Mouse (Mus musculus) spleen, embryonic (tissue): ENCODE measurements around the gene Eif4b.

Source experiments
- CTCF ChIA-PET: fragments of 350-600 bp; sonication (Branson Sonifier 250); formaldehyde crosslinking; loops from one replicate; lab custom pipeline; 2022; lab: Charles Lee

The Eif4b gene

GRCm38 (mm10) chr15:102115731-102116231 lies 42.2 kb downstream of the Eif4b start:
- CTCF ChIA-PET, result interaction anchor here (1.4 kb wide), 1 partner anchor 9 kb away, joined by 9 read pairs; no protein-coding TSS in a partner anchor

GRCm38 (mm10) chr15:102116753-102117415 lies 43.3 kb downstream of the Eif4b start:
- CTCF ChIA-PET, result interaction anchor here (1.4 kb wide), 1 partner anchor 10 kb away, joined by 9 read pairs; no protein-coding TSS in a partner anchor

GRCm38 (mm10) chr15:102117461-102118443 lies 44.2 kb downstream of the Eif4b start:
- CTCF ChIA-PET, result no interaction called here

- CTCF ChIA-PET, result no interaction called here
These were observed 45.0 kb downstream of the Eif4b start for GRCm38 (mm10) chr15:102118591-102118990.

- CTCF ChIA-PET, result no interaction called here
These were observed 45.7 kb downstream of the Eif4b start for GRCm38 (mm10) chr15:102119121-102119830.

GRCm38 (mm10) chr15:102119831-102120170 lies 46.2 kb downstream of the Eif4b start:
- CTCF ChIA-PET, result no interaction called here

- CTCF ChIA-PET, result no interaction called here
These were observed 47.0 kb downstream of the Eif4b start for GRCm38 (mm10) chr15:102120530-102120929.

- CTCF ChIA-PET, result interaction anchor here (0.6 kb wide), 1 partner anchor 204 kb away, joined by 6 read pairs; no protein-coding TSS in a partner anchor
These were observed 52.7 kb downstream of the Eif4b start for GRCm38 (mm10) chr15:102126303-102126702.

GRCm38 (mm10) chr15:102133314-102133713 lies 59.7 kb downstream of the Eif4b start:
- CTCF ChIA-PET, result no interaction called here

- CTCF ChIA-PET, result no interaction called here
These were observed 61.1 kb downstream of the Eif4b start for GRCm38 (mm10) chr15:102134709-102135108.

- CTCF ChIA-PET, result interaction anchor here (0.6 kb wide), 2 partner anchors 28 to 30 kb away, joined by 6 to 17 read pairs; no protein-coding TSS in a partner anchor
These were observed 62.1 kb downstream of the Eif4b start for GRCm38 (mm10) chr15:102135522-102136128.

GRCm38 (mm10) chr15:102136129-102136758 lies 62.7 kb downstream of the Eif4b start, which contains the start of gene Spryd3:
Gene Spryd3 (minus strand): TSS chr15:102136234.
- CTCF ChIA-PET, result interaction anchor here (0.6 kb wide), 2 partner anchors 29 to 30 kb away, joined by 6 to 17 read pairs; no protein-coding TSS in a partner anchor

GRCm38 (mm10) chr15:102141120-102141519 lies 67.5 kb downstream of the Eif4b start:
- CTCF ChIA-PET, result no interaction called here

- CTCF ChIA-PET, result interaction anchor here (0.6 kb wide), 1 partner anchor 493 kb away, joined by 3 read pairs; no protein-coding TSS in a partner anchor
These were observed 69.6 kb downstream of the Eif4b start for GRCm38 (mm10) chr15:102142914-102143912.

GRCm38 (mm10) chr15:102144274-102144711 lies 70.7 kb downstream of the Eif4b start, which contains the start of gene Igfbp6:
Gene Igfbp6 (plus strand): TSS chr15:102144362.
- CTCF ChIA-PET, result no interaction called here

- CTCF ChIA-PET, result no interaction called here
These were observed 71.2 kb downstream of the Eif4b start for GRCm38 (mm10) chr15:102144726-102145125.

- CTCF ChIA-PET, result no interaction called here
These were observed 71.8 kb downstream of the Eif4b start for GRCm38 (mm10) chr15:102145330-102145729.

GRCm38 (mm10) chr15:102146089-102146488 lies 72.5 kb downstream of the Eif4b start:
- CTCF ChIA-PET, result interaction anchor here (0.6 kb wide), 1 partner anchor 23 kb away, joined by 5 read pairs; no protein-coding TSS in a partner anchor
